Mouse (Mus musculus): ENCODE measurements around the gene Tango6. TPM values are rescaled to one million over a fixed set of nuclear protein-coding genes. Genes with fewer than 3 reads are reported as not detected.

Tango6 gene
- polyA plus RNA-seq, 1 experiment from 2014 or later, result 10.5 TPM

DNA sequence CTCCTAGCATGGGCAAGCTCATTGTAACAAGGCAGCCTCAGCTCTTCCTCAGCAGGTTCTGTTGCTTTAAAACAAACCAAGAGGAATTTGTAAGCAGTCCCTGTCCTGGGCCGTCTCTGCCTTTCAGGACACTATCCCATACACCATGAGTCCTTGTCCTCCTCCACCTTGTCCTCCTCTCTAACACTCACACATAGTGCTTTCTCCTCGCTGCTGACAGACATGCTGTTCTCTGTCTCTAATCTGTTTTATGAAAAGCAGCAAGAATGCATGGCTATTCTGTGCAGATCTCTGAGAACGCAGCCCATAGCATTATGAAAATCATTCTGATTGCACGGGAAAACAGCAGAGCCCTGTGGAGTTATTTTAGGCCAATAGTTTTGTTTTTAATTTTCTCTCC is 78.4 kb downstream of the Tango6 start:
- WGBS, result 36% methylated on average over 4 of the region's 4 CpGs
- Histone ChIP-seq H3K9me3 (ENCODE audit: control insufficient read depth, low read length) (no peaks in the 10 kb centered on the region), H3K27ac (ENCODE audit: low read length) (peak overlapping the region; percentile 49), H3K27me3 (ENCODE audit: control insufficient read depth, insufficient read depth, low read depth, low read length) (no peaks in the 10 kb centered on the region), H3K4me3 (ENCODE audit: low read length) (no peak overlapping the region), H3K36me3 (ENCODE audit: control insufficient read depth, insufficient read depth, low read length) (no peaks in the 10 kb centered on the region), H3K4me2 (ENCODE audit: low read depth, low read length) (no peak overlapping the region), H3K4me1 (replicated peaks; ENCODE audit: control insufficient read depth, insufficient read depth, low read length) (peaks cover 7% of the 10 kb centered on the region; the same call in 1 of the 2 replicates), H3K9ac (ENCODE audit: low read length) (no peak overlapping the region)
- ATAC-seq (ENCODE audit: low read depth), result no peak

DNA sequence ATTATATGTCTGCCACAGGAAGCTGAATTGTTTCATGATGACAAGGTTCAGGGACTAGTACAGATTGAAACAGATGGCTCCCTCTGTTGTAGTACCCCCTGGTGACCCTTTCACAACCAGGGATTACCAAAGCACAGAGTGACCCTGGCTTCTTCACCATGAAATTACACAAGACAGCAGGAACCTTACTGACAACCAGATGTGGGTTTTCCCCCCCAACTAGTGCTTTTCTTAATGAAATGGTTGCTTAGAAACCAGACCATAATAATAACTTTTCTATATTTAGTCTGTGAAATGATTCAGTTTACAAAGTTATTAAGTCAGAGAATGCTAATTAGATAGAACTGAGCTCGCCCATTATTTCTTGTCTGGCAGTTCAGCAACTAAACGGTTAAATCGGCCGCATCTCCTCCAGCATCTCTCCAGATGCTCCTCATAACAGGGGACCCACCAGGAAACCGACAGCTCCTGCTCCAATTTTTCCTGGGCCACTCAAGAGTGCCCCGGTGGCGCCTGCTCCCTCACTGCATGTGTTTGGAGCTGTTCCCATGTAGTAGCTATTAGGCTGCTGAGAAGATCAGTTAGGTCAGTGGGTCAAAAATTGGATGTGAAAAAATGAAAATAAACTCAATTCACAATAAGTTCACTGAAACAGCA is 79.1 kb downstream of the Tango6 start:
- no peaks in the 10 kb centered on the region for H3K27me3 ChIP-seq (ENCODE audit: control insufficient read depth, insufficient read depth, low read depth, low read length)
- H3K4me2 ChIP-seq (ENCODE audit: low read depth, low read length), result no peak overlapping the region
- H3K27ac ChIP-seq (ENCODE audit: low read length), result no peak overlapping the region
- H3K9me3 ChIP-seq (ENCODE audit: control insufficient read depth, low read length), result no peaks in the 10 kb centered on the region
- no peak overlapping the region for H3K4me3 ChIP-seq (ENCODE audit: low read length)
- peaks cover 7% of the 10 kb centered on the region; the same call in 1 of the 2 replicates for H3K4me1 ChIP-seq (replicated peaks; ENCODE audit: control insufficient read depth, insufficient read depth, low read length)
- WGBS, result 34% methylated on average over 7 of the region's 7 CpGs
- peak; percentile 70; the same call in 1 of the 2 replicates for ATAC-seq (ENCODE audit: low read depth)
- no peak overlapping the region for H3K9ac ChIP-seq (ENCODE audit: low read length)
- H3K36me3 ChIP-seq (ENCODE audit: control insufficient read depth, insufficient read depth, low read length), result no peaks in the 10 kb centered on the region

DNA sequence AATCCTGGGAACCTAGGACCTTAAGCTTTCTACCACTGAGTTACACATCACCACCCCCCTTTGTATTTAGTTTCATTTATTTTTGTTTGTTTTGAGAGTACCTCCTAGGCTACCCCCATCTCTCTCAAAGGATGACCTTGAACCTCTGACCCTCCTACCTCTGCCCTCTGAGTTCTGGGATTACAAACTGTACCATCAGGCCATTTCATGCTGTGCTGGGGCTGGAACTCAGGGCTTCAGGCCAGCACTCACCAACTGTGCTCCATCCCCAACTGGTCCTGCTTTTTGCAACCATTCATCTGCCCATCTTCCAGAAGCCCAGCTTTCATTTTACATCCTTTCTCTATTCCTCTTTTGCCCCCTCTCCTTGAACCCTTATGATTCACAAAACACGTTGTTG is 81.7 kb downstream of the Tango6 start:
- no peak overlapping the region for H3K4me2 ChIP-seq (ENCODE audit: low read depth, low read length)
- H3K27me3 ChIP-seq (ENCODE audit: control insufficient read depth, insufficient read depth, low read depth, low read length), result no peaks in the 10 kb centered on the region
- H3K4me3 ChIP-seq (ENCODE audit: low read length), result no peak overlapping the region
- H3K9ac ChIP-seq (ENCODE audit: low read length), result no peak overlapping the region
- ATAC-seq (ENCODE audit: low read depth), result no peak
- 86% methylated on average over 1 of the region's 1 CpGs for WGBS
- peaks cover 7% of the 10 kb centered on the region; the same call in 1 of the 2 replicates for H3K4me1 ChIP-seq (replicated peaks; ENCODE audit: control insufficient read depth, insufficient read depth, low read length)
- no peaks in the 10 kb centered on the region for H3K36me3 ChIP-seq (ENCODE audit: control insufficient read depth, insufficient read depth, low read length)
- no peak overlapping the region for H3K27ac ChIP-seq (ENCODE audit: low read length)
- no peaks in the 10 kb centered on the region for H3K9me3 ChIP-seq (ENCODE audit: control insufficient read depth, low read length)

DNA sequence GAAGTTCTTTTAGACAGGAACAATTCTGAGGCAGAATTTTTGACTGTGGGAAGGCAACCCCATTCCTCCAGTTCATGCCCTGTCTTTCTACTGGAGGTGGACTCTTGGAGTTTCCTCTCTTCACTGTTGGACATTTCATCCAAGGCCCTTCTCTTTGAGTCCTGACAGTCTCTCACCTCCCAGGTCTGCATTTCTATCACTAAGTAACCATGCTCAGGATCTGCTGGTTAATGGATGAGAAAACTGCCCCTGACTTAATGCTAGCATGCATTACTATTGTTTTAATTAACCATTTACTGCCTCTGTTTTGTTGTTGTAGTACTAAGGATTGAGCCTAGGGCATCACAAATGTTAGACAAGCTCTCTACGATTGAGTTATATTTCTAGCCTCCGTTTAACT is 82.7 kb downstream of the Tango6 start:
- Histone ChIP-seq H3K27me3 (ENCODE audit: control insufficient read depth, insufficient read depth, low read depth, low read length) (no peaks in the 10 kb centered on the region), H3K4me2 (ENCODE audit: low read depth, low read length) (no peak overlapping the region), H3K4me1 (replicated peaks; ENCODE audit: control insufficient read depth, insufficient read depth, low read length) (peaks cover 7% of the 10 kb centered on the region; the same call in 1 of the 2 replicates), H3K9ac (ENCODE audit: low read length) (no peak overlapping the region), H3K27ac (ENCODE audit: low read length) (no peak overlapping the region), H3K36me3 (ENCODE audit: control insufficient read depth, insufficient read depth, low read length) (no peaks in the 10 kb centered on the region), H3K4me3 (ENCODE audit: low read length) (no peak overlapping the region), H3K9me3 (ENCODE audit: control insufficient read depth, low read length) (no peaks in the 10 kb centered on the region)
- no peak for ATAC-seq (ENCODE audit: low read depth)
- WGBS, result 93% methylated on average over 2 of the region's 2 CpGs

DNA sequence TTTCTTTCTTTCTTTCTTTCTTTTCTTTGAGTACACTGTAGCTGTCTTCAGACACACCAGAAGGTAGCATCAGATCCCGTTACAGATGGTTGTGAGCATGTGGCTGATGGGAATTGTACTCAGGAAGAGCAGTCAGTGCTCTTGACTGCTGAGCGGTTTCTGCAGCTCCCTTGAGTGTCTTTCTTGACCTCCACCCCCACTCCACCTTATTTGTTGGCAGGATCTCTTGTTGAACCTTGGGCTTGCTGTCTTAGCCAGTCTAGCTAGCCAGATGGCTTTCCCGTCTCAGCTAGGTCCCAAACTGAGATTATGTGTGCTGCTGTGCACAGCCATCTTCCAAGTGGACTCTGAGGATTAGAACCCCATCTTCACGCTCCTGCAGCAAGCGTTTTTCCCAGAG is 83.9 kb downstream of the Tango6 start:
- no peak overlapping the region for H3K4me2 ChIP-seq (ENCODE audit: low read depth, low read length)
- H3K4me1 ChIP-seq (replicated peaks; ENCODE audit: control insufficient read depth, insufficient read depth, low read length), result peaks cover 4% of the 10 kb centered on the region; the same call in 1 of the 2 replicates
- no peak overlapping the region for H3K27ac ChIP-seq (ENCODE audit: low read length)
- ATAC-seq (ENCODE audit: low read depth), result no peak
- H3K36me3 ChIP-seq (ENCODE audit: control insufficient read depth, insufficient read depth, low read length), result no peaks in the 10 kb centered on the region
- 78% methylated on average over 5 of the region's 5 CpGs for WGBS
- H3K9ac ChIP-seq (ENCODE audit: low read length), result no peak overlapping the region
- no peaks in the 10 kb centered on the region for H3K9me3 ChIP-seq (ENCODE audit: control insufficient read depth, low read length)
- H3K4me3 ChIP-seq (ENCODE audit: low read length), result no peak overlapping the region
- H3K27me3 ChIP-seq (ENCODE audit: control insufficient read depth, insufficient read depth, low read depth, low read length), result no peaks in the 10 kb centered on the region

DNA sequence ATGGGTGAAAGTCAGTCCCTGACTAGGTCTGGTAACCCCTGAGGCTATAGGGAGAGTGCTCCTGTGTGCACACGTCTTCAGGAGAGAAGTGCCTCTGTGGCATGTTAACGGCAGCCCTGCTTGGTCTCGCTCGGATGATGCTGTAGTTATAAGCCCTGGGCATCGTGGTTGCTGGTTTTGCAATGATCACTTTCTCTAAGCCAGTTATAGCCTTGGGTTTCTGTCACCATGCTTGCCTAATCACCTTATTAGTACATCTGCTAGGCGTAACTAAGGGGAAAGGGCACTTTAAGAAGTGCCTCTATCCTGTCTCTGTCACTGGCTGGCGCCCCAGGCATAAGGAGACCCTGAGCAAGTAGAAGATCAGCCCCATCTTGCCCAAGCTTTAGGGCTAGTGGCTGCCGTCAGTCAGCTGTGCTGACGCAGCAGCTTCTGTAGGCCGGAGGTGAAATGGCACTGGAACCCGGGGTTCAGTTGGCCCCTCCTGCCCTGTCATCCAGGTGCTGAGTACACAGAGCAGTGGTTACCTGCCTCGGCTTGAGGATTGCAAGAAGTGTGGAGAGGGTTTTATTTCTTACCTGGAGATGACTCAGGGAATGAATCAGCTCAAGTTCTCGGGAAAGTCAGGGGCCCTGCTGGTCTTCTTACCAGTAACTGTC is 86.4 kb downstream of the Tango6 start:
- Histone ChIP-seq H3K4me1 (replicated peaks; ENCODE audit: control insufficient read depth, insufficient read depth, low read length) (no peaks in the 10 kb centered on the region), H3K36me3 (ENCODE audit: control insufficient read depth, insufficient read depth, low read length) (no peaks in the 10 kb centered on the region), H3K27me3 (ENCODE audit: control insufficient read depth, insufficient read depth, low read depth, low read length) (no peaks in the 10 kb centered on the region), H3K4me3 (ENCODE audit: low read length) (no peak overlapping the region), H3K9ac (ENCODE audit: low read length) (no peak overlapping the region), H3K4me2 (ENCODE audit: low read depth, low read length) (no peak overlapping the region), H3K27ac (ENCODE audit: low read length) (no peak overlapping the region), H3K9me3 (ENCODE audit: control insufficient read depth, low read length) (no peaks in the 10 kb centered on the region)
- WGBS, result 73% methylated on average over 13 of the region's 13 CpGs
- ATAC-seq (ENCODE audit: low read depth), result no peak

DNA sequence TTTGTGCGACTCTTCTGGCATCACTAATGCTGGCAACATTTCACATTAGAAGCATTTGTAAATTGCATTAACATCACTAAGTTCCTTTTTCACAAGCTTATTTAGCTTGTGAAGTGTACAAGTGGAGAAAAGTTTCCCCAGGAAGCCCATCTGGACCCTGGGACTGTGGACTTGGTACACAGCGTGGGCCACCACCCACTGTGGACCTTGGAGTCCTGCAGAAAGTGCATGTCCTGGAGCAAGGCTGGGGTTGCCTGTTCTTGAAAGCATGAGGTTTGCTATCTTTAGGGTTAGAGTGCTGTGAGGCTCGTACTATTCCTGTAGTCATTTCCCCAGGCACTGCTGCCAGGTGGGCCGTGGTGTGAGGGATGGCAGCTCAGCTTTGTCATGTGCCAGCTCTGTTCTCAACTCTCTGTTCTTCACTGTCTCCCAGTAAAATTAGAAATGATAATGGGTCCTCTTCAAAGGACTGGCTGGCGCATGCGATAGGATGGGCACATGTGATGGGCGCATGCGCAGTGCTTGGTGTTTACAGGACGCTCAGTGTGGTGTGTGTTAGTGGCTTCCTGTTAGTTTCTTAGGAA is 87.8 kb downstream of the Tango6 start:
- Histone ChIP-seq H3K9ac (ENCODE audit: low read length) (no peak overlapping the region), H3K4me3 (ENCODE audit: low read length) (no peak overlapping the region), H3K4me1 (replicated peaks; ENCODE audit: control insufficient read depth, insufficient read depth, low read length) (no peaks in the 10 kb centered on the region), H3K9me3 (ENCODE audit: control insufficient read depth, low read length) (no peaks in the 10 kb centered on the region), H3K27me3 (ENCODE audit: control insufficient read depth, insufficient read depth, low read depth, low read length) (no peaks in the 10 kb centered on the region), H3K36me3 (ENCODE audit: control insufficient read depth, insufficient read depth, low read length) (no peaks in the 10 kb centered on the region), H3K27ac (ENCODE audit: low read length) (no peak overlapping the region), H3K4me2 (ENCODE audit: low read depth, low read length) (no peak overlapping the region)
- WGBS, result 87% methylated on average over 9 of the region's 9 CpGs
- no peak for ATAC-seq (ENCODE audit: low read depth)

DNA sequence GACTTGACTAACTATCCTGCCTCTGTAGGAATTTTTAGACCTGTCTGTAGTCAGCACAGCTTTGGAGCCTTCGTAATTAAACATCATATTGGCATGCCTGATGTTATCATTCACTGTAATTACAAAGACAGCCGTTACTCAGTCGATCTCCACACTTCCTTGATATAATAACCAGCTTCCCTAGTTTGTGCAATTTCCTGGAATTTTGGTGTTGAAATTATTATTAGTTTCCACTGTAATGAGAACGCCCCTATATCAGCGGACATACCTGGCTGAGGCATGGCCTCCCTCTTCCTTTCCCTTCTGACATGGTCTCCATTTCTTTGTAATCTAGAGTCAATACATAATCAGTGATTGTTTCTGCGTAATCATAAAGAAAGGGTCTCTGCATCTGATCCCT is 89.2 kb downstream of the Tango6 start:
- Histone ChIP-seq H3K27ac (ENCODE audit: low read length) (no peak overlapping the region), H3K4me1 (replicated peaks; ENCODE audit: control insufficient read depth, insufficient read depth, low read length) (no peaks in the 10 kb centered on the region), H3K9ac (ENCODE audit: low read length) (no peak overlapping the region), H3K27me3 (ENCODE audit: control insufficient read depth, insufficient read depth, low read depth, low read length) (no peaks in the 10 kb centered on the region), H3K4me2 (ENCODE audit: low read depth, low read length) (no peak overlapping the region), H3K36me3 (ENCODE audit: control insufficient read depth, insufficient read depth, low read length) (no peaks in the 10 kb centered on the region), H3K9me3 (ENCODE audit: control insufficient read depth, low read length) (no peaks in the 10 kb centered on the region), H3K4me3 (ENCODE audit: low read length) (no peak overlapping the region)
- ATAC-seq (ENCODE audit: low read depth), result no peak
- WGBS, result 71% methylated on average over 6 of the region's 6 CpGs

DNA sequence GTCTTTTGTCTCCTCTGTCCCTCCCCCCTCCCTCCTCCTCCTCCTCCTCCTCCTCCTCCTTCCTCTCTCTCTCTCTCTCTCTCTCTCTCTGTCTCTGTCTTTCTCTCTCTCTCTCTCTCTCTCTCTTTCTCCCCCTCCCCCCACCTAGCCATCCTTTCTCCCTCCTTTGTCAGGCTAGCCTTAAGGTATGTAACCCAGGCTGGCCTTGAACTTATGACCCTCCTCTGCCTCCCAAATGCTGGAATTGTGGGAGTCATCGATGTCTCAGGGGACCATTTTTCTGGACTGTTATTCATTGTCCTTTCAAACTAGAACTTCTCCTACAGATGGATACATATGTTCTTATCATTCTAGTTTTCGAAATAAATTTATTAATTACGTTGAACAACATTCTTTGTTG is 89.6 kb downstream of the Tango6 start:
- Histone ChIP-seq H3K4me1 (replicated peaks; ENCODE audit: control insufficient read depth, insufficient read depth, low read length) (no peaks in the 10 kb centered on the region), H3K27me3 (ENCODE audit: control insufficient read depth, insufficient read depth, low read depth, low read length) (no peaks in the 10 kb centered on the region), H3K9me3 (ENCODE audit: control insufficient read depth, low read length) (no peaks in the 10 kb centered on the region), H3K4me3 (ENCODE audit: low read length) (no peak overlapping the region), H3K4me2 (ENCODE audit: low read depth, low read length) (no peak overlapping the region), H3K9ac (ENCODE audit: low read length) (no peak overlapping the region), H3K36me3 (ENCODE audit: control insufficient read depth, insufficient read depth, low read length) (no peaks in the 10 kb centered on the region), H3K27ac (ENCODE audit: low read length) (no peak overlapping the region)
- WGBS, result 82% methylated on average over 3 of the region's 3 CpGs
- no peak for ATAC-seq (ENCODE audit: low read depth)
